Mouse (Mus musculus): ENCODE measurements around the gene Zfp446. TPM values are rescaled to one million over a fixed set of nuclear protein-coding genes. Genes with fewer than 3 reads are reported as not detected.

Gene Zfp446
- polyA plus RNA-seq (2014; fragmentation: Illumina TruSeq; extraction: RNeasy Lipid Tissue Mini Kit (QIAGEN cat#74804); ENCODE audit: low read depth, low replicate concordance), result 5.0 TPM

DNA sequence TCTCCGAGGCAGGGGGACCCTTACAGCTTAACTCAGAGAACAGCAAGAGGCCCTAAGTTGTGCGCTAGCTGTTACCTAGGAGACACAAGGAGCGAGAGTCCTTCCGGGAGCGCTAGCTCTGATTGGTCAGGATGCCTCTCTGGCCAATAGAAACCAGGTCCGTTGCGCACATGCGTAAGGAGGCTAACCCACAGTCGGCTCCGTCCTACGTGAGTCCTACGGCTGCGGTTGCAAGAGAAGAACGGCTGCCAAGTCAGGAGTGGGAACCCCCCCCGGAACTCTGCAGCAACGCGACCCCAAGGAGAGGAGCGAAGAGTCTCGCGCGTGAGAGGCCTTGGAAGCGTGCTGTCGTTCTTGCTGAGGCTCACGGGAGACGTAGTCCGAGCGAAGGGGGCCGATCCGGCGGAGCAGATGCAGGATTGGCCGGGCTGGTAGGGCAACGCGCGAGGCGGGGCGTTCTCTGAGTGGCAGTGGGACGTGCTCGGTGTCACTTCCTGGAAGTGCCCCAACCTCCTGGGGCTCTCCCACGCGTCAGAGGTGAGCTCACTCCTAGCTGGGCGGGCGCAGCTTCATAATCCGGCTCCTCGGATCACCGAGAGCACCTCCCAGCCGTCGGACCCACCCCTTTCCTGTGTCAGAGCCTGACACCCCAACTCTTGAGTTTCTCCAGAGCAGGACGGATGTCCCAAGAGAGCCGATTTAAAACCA, at the start of gene Zfp446:
Gene Zfp446, plus strand, starts transcription at position 167 of the 708 bp plus-strand sequence.

DNA sequence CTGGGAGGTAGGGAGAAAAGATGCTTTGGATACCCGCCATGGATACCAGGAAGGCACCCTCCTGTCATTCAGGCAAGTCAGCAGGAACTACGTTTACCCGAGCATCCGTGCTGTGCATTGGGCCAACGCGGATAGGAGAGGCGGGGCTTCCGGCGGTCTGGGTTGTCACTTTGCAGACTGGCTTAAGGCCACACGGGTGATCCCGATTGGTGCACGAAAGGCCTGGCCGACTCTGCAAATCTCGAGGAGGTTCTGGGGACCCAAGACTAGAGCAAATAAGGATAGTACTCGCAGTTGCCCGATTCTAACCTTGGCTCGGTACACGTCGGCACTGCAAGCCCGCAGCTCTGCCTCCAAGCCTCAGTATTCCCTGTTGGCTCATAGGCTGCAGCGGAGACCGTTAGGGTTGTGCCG, 12.0 kb upstream of the Zfp446 start, which contains the start of gene Zfp324:
Gene Zfp324, plus strand, starts transcription at position 161 of the 414 bp plus-strand sequence.

DNA sequence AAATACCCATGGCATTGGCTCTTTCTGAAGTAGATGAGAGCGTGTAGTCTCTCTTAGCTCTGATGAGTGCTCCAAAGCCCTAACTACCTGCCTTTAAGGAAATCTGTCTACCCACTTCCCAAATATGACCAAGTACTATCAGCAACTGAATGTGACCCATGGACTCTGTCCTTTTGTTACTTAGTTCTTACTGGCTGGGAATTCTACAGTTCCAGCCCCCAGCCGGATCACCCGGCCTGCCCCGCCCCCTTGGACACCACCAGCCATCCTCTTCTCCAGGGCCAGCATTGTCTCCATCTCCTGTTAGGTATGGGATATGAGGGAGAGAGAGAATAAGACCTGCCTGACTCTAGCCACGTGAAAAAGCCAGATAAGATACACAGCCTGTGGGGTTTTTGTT, 20.4 kb downstream of the Zfp446 start, which contains the start of gene Slc27a5:
Gene Slc27a5, minus strand, starts transcription at position 140 of the 400 bp plus-strand sequence.

GRCm38 (mm10) chr7:12998851-12999250, 21.2 kb downstream of the Zfp446 start, which contains the start of gene Trim28:
Gene Trim28 (plus strand): TSS chr7:12999114.

GRCm38 (mm10) chr7:13010005-13010908, 32.6 kb downstream of the Zfp446 start, which contains the start of gene Zbtb45:
Gene Zbtb45 (minus strand): TSS chr7:13010034.

DNA sequence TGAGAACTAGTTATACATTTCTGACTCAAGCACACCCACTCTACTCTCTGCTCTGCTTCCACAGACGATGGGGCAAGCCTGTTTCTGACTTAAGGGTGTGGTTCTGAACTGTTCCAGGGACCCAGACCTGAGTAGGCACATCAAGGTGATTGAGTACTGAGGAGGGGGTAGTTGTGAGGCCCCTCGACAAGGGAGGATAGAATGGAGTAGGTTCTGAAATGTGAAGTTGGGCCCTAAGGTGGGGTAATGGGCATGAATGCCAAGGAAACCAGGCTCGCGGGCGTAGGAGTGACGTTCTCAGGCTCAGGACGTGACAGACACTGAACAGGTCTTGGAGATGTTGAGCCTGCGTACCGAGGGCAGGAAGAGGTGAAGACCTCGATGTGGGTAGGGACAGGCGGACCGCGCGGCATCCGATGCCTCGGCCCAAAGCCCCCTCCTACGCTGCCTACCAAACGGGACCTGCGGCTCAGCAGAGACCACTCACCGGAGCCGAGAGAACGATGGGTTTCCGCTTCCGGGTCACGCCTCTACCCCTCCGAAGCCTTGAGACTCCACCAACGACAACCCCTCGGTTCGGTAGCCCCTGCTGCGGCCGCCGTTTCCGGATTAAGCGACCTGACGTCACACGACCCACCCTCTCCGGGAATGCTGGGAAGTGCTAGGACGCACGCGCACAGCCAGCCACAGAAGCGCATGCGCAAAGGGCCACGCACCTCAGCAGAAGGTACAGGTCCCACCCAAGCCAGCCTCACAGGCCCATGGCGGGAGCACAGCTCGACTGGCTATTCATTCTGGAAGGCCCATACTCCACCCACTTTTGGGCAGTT, 56.7 kb downstream of the Zfp446 start, which contains the start of gene Chmp2a:
Gene Chmp2a, minus strand, starts transcription at position 660 of the 830 bp plus-strand sequence.

Other genes starting within 250 kb of the Zfp446 start
- gene Vmn2r56, start 242.8 kb upstream of the Zfp446 start, polyA plus RNA-seq (2014; fragmentation: Illumina TruSeq; extraction: RNeasy Lipid Tissue Mini Kit (QIAGEN cat#74804); ENCODE audit: low read depth, low replicate concordance), result not detected
- gene Zscan18, start 174.2 kb upstream of the Zfp446 start, polyA plus RNA-seq (2014; fragmentation: Illumina TruSeq; extraction: RNeasy Lipid Tissue Mini Kit (QIAGEN cat#74804); ENCODE audit: low read depth, low replicate concordance), result 1.4 TPM
- 5.9 TPM for gene Zfp329, start 159.0 kb upstream of the Zfp446 start, polyA plus RNA-seq (2014; fragmentation: Illumina TruSeq; extraction: RNeasy Lipid Tissue Mini Kit (QIAGEN cat#74804); ENCODE audit: low read depth, low replicate concordance)
- gene Zfp110, start 143.1 kb upstream of the Zfp446 start, polyA plus RNA-seq (2014; fragmentation: Illumina TruSeq; extraction: RNeasy Lipid Tissue Mini Kit (QIAGEN cat#74804); ENCODE audit: low read depth, low replicate concordance), result 21.8 TPM
- gene Zfp128, start 96.7 kb upstream of the Zfp446 start, polyA plus RNA-seq (2014; fragmentation: Illumina TruSeq; extraction: RNeasy Lipid Tissue Mini Kit (QIAGEN cat#74804); ENCODE audit: low read depth, low replicate concordance), result 3.1 TPM
- gene Zscan22, start 80.0 kb upstream of the Zfp446 start, polyA plus RNA-seq (2014; fragmentation: Illumina TruSeq; extraction: RNeasy Lipid Tissue Mini Kit (QIAGEN cat#74804); ENCODE audit: low read depth, low replicate concordance), result 5.1 TPM
- 661 TPM for gene Rps5, start 55.6 kb upstream of the Zfp446 start, polyA plus RNA-seq (2014; fragmentation: Illumina TruSeq; extraction: RNeasy Lipid Tissue Mini Kit (QIAGEN cat#74804); ENCODE audit: low read depth, low replicate concordance)
- gene Rnf225, start 50.4 kb upstream of the Zfp446 start, polyA plus RNA-seq (2014; fragmentation: Illumina TruSeq; extraction: RNeasy Lipid Tissue Mini Kit (QIAGEN cat#74804); ENCODE audit: low read depth, low replicate concordance), result not detected
- 2.5 TPM for gene Zfp324, start 12.0 kb upstream of the Zfp446 start, polyA plus RNA-seq (2014; fragmentation: Illumina TruSeq; extraction: RNeasy Lipid Tissue Mini Kit (QIAGEN cat#74804); ENCODE audit: low read depth, low replicate concordance)
- 0.63 TPM for gene Slc27a5, start 20.3 kb downstream of the Zfp446 start, polyA plus RNA-seq (2014; fragmentation: Illumina TruSeq; extraction: RNeasy Lipid Tissue Mini Kit (QIAGEN cat#74804); ENCODE audit: low read depth, low replicate concordance)
- gene Trim28, start 21.3 kb downstream of the Zfp446 start, polyA plus RNA-seq (2014; fragmentation: Illumina TruSeq; extraction: RNeasy Lipid Tissue Mini Kit (QIAGEN cat#74804); ENCODE audit: low read depth, low replicate concordance), result 95.8 TPM
- 4.7 TPM for gene Zbtb45, start 32.2 kb downstream of the Zfp446 start, polyA plus RNA-seq (2014; fragmentation: Illumina TruSeq; extraction: RNeasy Lipid Tissue Mini Kit (QIAGEN cat#74804); ENCODE audit: low read depth, low replicate concordance)
- 178 TPM for gene Chmp2a, start 57.0 kb downstream of the Zfp446 start, polyA plus RNA-seq (2014; fragmentation: Illumina TruSeq; extraction: RNeasy Lipid Tissue Mini Kit (QIAGEN cat#74804); ENCODE audit: low read depth, low replicate concordance)
- gene Ube2m, start 60.4 kb downstream of the Zfp446 start, polyA plus RNA-seq (2014; fragmentation: Illumina TruSeq; extraction: RNeasy Lipid Tissue Mini Kit (QIAGEN cat#74804); ENCODE audit: low read depth, low replicate concordance), result 200 TPM
- gene Mzf1, start 76.9 kb downstream of the Zfp446 start, polyA plus RNA-seq (2014; fragmentation: Illumina TruSeq; extraction: RNeasy Lipid Tissue Mini Kit (QIAGEN cat#74804); ENCODE audit: low read depth, low replicate concordance), result 0.29 TPM
- gene Vmn1r85, start 117.3 kb downstream of the Zfp446 start, polyA plus RNA-seq (2014; fragmentation: Illumina TruSeq; extraction: RNeasy Lipid Tissue Mini Kit (QIAGEN cat#74804); ENCODE audit: low read depth, low replicate concordance), result not detected
- gene Vmn1r86, start 142.1 kb downstream of the Zfp446 start, polyA plus RNA-seq (2014; fragmentation: Illumina TruSeq; extraction: RNeasy Lipid Tissue Mini Kit (QIAGEN cat#74804); ENCODE audit: low read depth, low replicate concordance), result not detected
- gene Vmn1r87, start 162.3 kb downstream of the Zfp446 start, polyA plus RNA-seq (2014; fragmentation: Illumina TruSeq; extraction: RNeasy Lipid Tissue Mini Kit (QIAGEN cat#74804); ENCODE audit: low read depth, low replicate concordance), result not detected
- gene Vmn1r88, start 181.7 kb downstream of the Zfp446 start, polyA plus RNA-seq (2014; fragmentation: Illumina TruSeq; extraction: RNeasy Lipid Tissue Mini Kit (QIAGEN cat#74804); ENCODE audit: low read depth, low replicate concordance), result not detected
- gene Vmn1r89, start 235.2 kb downstream of the Zfp446 start, polyA plus RNA-seq (2014; fragmentation: Illumina TruSeq; extraction: RNeasy Lipid Tissue Mini Kit (QIAGEN cat#74804); ENCODE audit: low read depth, low replicate concordance), result not detected